Mouse (Mus musculus) liver, embryonic 16.5 days (tissue): Measurements from ENCODE around the gene Pdzk1ip1. TPM values are rescaled to one million over a fixed set of nuclear protein-coding genes. Genes with fewer than 3 reads are reported as not detected.

Experiments
- ATAC-seq: fragments of 200-750 bp; cut with Nextera tagmentation; 2 replicates; pipeline ENCODE4 v1.8.0; 2017; ENCODE audit warnings: low read depth, mild to moderate bottlenecking, moderate number of reproducible peaks, moderate library complexity
- H3K27ac ChIP-seq: fragments of 300-500 bp; sonication (generic); 2 replicates; pipeline ENCODE4 v1.5.1; 2014; ENCODE audit warnings: mild to moderate bottlenecking, low read length
- H3K27me3 ChIP-seq: fragments of 300-500 bp; sonication (generic); 2 replicates; pipeline ENCODE4 v1.6.1; 2014; ENCODE audit warnings: low read depth, low read length, mixed read lengths; ENCODE audit not compliant: control insufficient read depth, insufficient read depth
- H3K36me3 ChIP-seq: fragments of 300-500 bp; sonication (generic); 2 replicates; pipeline ENCODE4 v1.6.1; 2014; ENCODE audit warnings: mild to moderate bottlenecking; ENCODE audit not compliant: control insufficient read depth, insufficient read depth
- H3K4me1 ChIP-seq: fragments of 300-500 bp; sonication (generic); 2 replicates; pipeline ENCODE4 v1.6.1; 2014; ENCODE audit warnings: low read depth, low read length, mixed read lengths; ENCODE audit not compliant: control insufficient read depth
- H3K4me2 ChIP-seq: fragments of 300-500 bp; sonication (generic); 2 replicates; pipeline ENCODE4 v1.6.1; 2014; ENCODE audit warnings: low read depth, low read length, mixed read lengths
- H3K4me3 ChIP-seq: fragments of 300-500 bp; sonication (generic); 2 replicates; pipeline ENCODE4 v1.5.1; 2014; ENCODE audit warnings: low read depth, mild to moderate bottlenecking, low read length
- H3K9ac ChIP-seq: fragments of 300-500 bp; sonication (generic); 2 replicates; pipeline ENCODE4 v1.6.1; 2014; ENCODE audit warnings: low read depth, low read length
- H3K9me3 ChIP-seq: fragments of 300-500 bp; sonication (generic); replicated peaks from 2 replicates; pipeline ENCODE4 v1.6.1; 2016; ENCODE audit warnings: low read length; ENCODE audit not compliant: control insufficient read depth
- WGBS: fragments of 180-500 bp; shearing (Covaris S2); extraction: QIAGEN DNeasy Blood & Tissue Kit; methylation state at CpG from one replicate; pipeline ENCODE4 v1.1.7; 2014; ENCODE audit not compliant: insufficient replicate concordance; 5-methylcytosine and 5-hydroxymethylcytosine counted together
- polyA plus RNA-seq: library from polyadenylated mRNA; unstranded; fragments of >200 nt; fragmentation: Nextera tagmentation; extraction: Ambion mirVana; gene quantifications from 2 replicates; pipeline ENCODE4 v1.2.1, GENCODE M21; 2015

Pdzk1ip1 gene
- polyA plus RNA-seq, 1 experiment from 2014 or later = 25.1 TPM

GRCm38 (mm10) chr4:115062875-115063517 is 25.5 kb upstream of the Pdzk1ip1 start:
- H3K9me3 ChIP-seq = no peaks in the 10 kb centered on the region
- H3K9ac ChIP-seq = peak overlapping the region; percentile 77
- peak overlapping the region; percentile 71 for H3K27ac ChIP-seq
- peak; percentile 33 for ATAC-seq
- H3K4me1 ChIP-seq = peaks cover 28% of the 10 kb centered on the region
- under 1% methylated on average over 58 of the region's 58 CpGs for WGBS
- peaks cover 4% of the 10 kb centered on the region for H3K27me3 ChIP-seq
- H3K36me3 ChIP-seq = peaks cover 52% of the 10 kb centered on the region
- peak overlapping the region; percentile 97 for H3K4me2 ChIP-seq
- H3K4me3 ChIP-seq = peak overlapping the region; percentile 68

GRCm38 (mm10) chr4:115063518-115064239 is 24.8 kb upstream of the Pdzk1ip1 start:
- peaks cover 59% of the 10 kb centered on the region for H3K36me3 ChIP-seq

GRCm38 (mm10) chr4:115071668-115072067 is 16.8 kb upstream of the Pdzk1ip1 start:
- Histone ChIP-seq H3K27me3 (no peaks in the 10 kb centered on the region), H3K4me3 (no peak overlapping the region), H3K36me3 (peaks cover 45% of the 10 kb centered on the region), H3K9me3 (no peaks in the 10 kb centered on the region), H3K4me1 (peaks cover 6% of the 10 kb centered on the region), H3K27ac (peak overlapping the region; percentile 58), H3K9ac (no peak overlapping the region), H3K4me2 (no peak overlapping the region)
- 5% methylated on average over 1 of the region's 1 CpGs for WGBS
- ATAC-seq = peak; percentile 30; the same call in 1 of the 2 replicates

More at GRCm38 (mm10) chr4:115063518-115064239, 24.8 kb upstream of the Pdzk1ip1 start:
- H3K27me3 ChIP-seq = peaks cover 4% of the 10 kb centered on the region
- H3K4me3 ChIP-seq = peak overlapping the region; percentile 68
- H3K9ac ChIP-seq = peak overlapping the region; percentile 77
- peak overlapping the region; percentile 71; the same call in 1 of the 2 replicates for H3K27ac ChIP-seq
- no peak for ATAC-seq
- peak overlapping the region; percentile 97 for H3K4me2 ChIP-seq
- no peaks in the 10 kb centered on the region for H3K9me3 ChIP-seq
- 4% methylated on average over 31 of the region's 31 CpGs for WGBS
- H3K4me1 ChIP-seq = peaks cover 28% of the 10 kb centered on the region

- WGBS = 63% methylated on average over 1 of the region's 1 CpGs
Observed at GRCm38 (mm10) chr4:115074789-115075188, 13.7 kb upstream of the Pdzk1ip1 start.

GRCm38 (mm10) chr4:115075204-115075915 is 13.1 kb upstream of the Pdzk1ip1 start:
- no peaks in the 10 kb centered on the region for H3K9me3 ChIP-seq
- 19% methylated on average over 3 of the region's 3 CpGs for WGBS
- no peak overlapping the region for H3K4me3 ChIP-seq
- no peaks in the 10 kb centered on the region for H3K27me3 ChIP-seq
- ATAC-seq = peak; percentile 43; the same call in 1 of the 2 replicates
- peaks cover 11% of the 10 kb centered on the region for H3K36me3 ChIP-seq
- peak overlapping the region; percentile 31 for H3K27ac ChIP-seq
- peaks cover 6% of the 10 kb centered on the region for H3K4me1 ChIP-seq
- no peak overlapping the region for H3K9ac ChIP-seq
- H3K4me2 ChIP-seq = no peak overlapping the region

More at GRCm38 (mm10) chr4:115074789-115075188, 13.7 kb upstream of the Pdzk1ip1 start:
- no peak for ATAC-seq
- Histone ChIP-seq H3K27me3 (no peaks in the 10 kb centered on the region), H3K36me3 (peaks cover 16% of the 10 kb centered on the region), H3K27ac (peak overlapping the region; percentile 31; the same call in 1 of the 2 replicates), H3K9ac (no peak overlapping the region), H3K4me2 (no peak overlapping the region), H3K4me3 (no peak overlapping the region), H3K9me3 (no peaks in the 10 kb centered on the region), H3K4me1 (peaks cover 6% of the 10 kb centered on the region)

- H3K27me3 ChIP-seq = no peaks in the 10 kb centered on the region
- H3K4me2 ChIP-seq = no peak overlapping the region
- 44% methylated on average over 10 of the region's 10 CpGs for WGBS
- no peaks in the 10 kb centered on the region for H3K36me3 ChIP-seq
- no peak overlapping the region for H3K9ac ChIP-seq
- peaks cover 6% of the 10 kb centered on the region for H3K4me1 ChIP-seq
- H3K27ac ChIP-seq = no peak overlapping the region
- no peak for ATAC-seq
- H3K9me3 ChIP-seq = no peaks in the 10 kb centered on the region
- no peak overlapping the region for H3K4me3 ChIP-seq
Observed at GRCm38 (mm10) chr4:115078892-115079820, 9.4 kb upstream of the Pdzk1ip1 start.

GRCm38 (mm10) chr4:115079821-115080349 is 8.6 kb upstream of the Pdzk1ip1 start:
- Histone ChIP-seq H3K27me3 (no peaks in the 10 kb centered on the region), H3K9ac (no peak overlapping the region), H3K4me3 (no peak overlapping the region), H3K9me3 (no peaks in the 10 kb centered on the region), H3K36me3 (no peaks in the 10 kb centered on the region), H3K4me2 (no peak overlapping the region), H3K4me1 (peaks cover 3% of the 10 kb centered on the region; the same call in 1 of the 2 replicates), H3K27ac (no peak overlapping the region)
- no peak for ATAC-seq
- WGBS = 51% methylated on average over 5 of the region's 5 CpGs

- Histone ChIP-seq H3K4me2 (no peak overlapping the region), H3K4me3 (no peak overlapping the region), H3K4me1 (peaks cover 14% of the 10 kb centered on the region), H3K9ac (no peak overlapping the region), H3K27ac (no peak overlapping the region), H3K27me3 (peaks cover 2% of the 10 kb centered on the region; the same call in 1 of the 2 replicates), H3K36me3 (no peaks in the 10 kb centered on the region), H3K9me3 (no peaks in the 10 kb centered on the region)
- WGBS = 77% methylated on average over 3 of the region's 3 CpGs
- ATAC-seq = no peak
Observed at GRCm38 (mm10) chr4:115083031-115083430, 5.5 kb upstream of the Pdzk1ip1 start.
